Mouse (Mus musculus): ENCODE measurements at regions not wholly inside any gene's neighbourhood (a gene's known extent, or its start where the extent isn't known, plus 50 kb on each side); places are given as distances from the start of the nearest gene placed in this dataset.

- H3K36me3 ChIP-seq (ENCODE audit: control insufficient read depth in 1 of 2, insufficient read depth in 2 of 2, low read length in 2 of 2), result no peaks in the 10 kb centered on the region
- H3K9me3 ChIP-seq (replicated peaks; ENCODE audit: insufficient read depth, low read length), result no peaks in the 10 kb centered on the region
- H3K4me1 ChIP-seq (ENCODE audit: control insufficient read depth in 1 of 2, insufficient read depth in 2 of 2, low read length in 2 of 2), result no peaks in the 10 kb centered on the region
- no peak for DNase-seq (ENCODE audit: low read depth, low spot score)
- no peak overlapping the region for H3K4me3 ChIP-seq (ENCODE audit: control insufficient read depth in 1 of 2, insufficient read depth in 1 of 2, low read depth in 2 of 2, low read length in 2 of 2)
- no peak overlapping the region for H3K9ac ChIP-seq (ENCODE audit: control insufficient read depth, low read depth, low read length, poor library complexity, severe bottlenecking)
- TF ChIP-seq GATA1 (IDR thresholded peaks at IDR 0.05; ENCODE audit: low read depth, low read length), result no peak
- no peak for TF ChIP-seq MAZ (IDR thresholded peaks at IDR 0.05; ENCODE audit: low read depth, low read length)
- TF ChIP-seq CTCF (IDR thresholded peaks at IDR 0.05 in 2 of 3, conservative IDR thresholded peaks at IDR 0.05 in 1 of 3; ENCODE audit: control insufficient read depth in 1 of 3, insufficient read depth in 1 of 3, low read depth in 2 of 3, low read length in 3 of 3, poor library complexity in 1 of 3, severe bottlenecking in 1 of 3), result no peak
- TF ChIP-seq HCFC1 (IDR thresholded peaks at IDR 0.05; ENCODE audit: low read depth, low read length), result no peak
- no peak for TF ChIP-seq ZKSCAN1 (IDR thresholded peaks at IDR 0.05; ENCODE audit: low read depth, low read length)
- TF ChIP-seq MYC (IDR thresholded peaks at IDR 0.05; ENCODE audit: low read depth, low read length), result no peak
- no peak for TF ChIP-seq NRF1 (IDR thresholded peaks at IDR 0.05; ENCODE audit: insufficient read depth, low read depth, low read length, poor library complexity, severe bottlenecking)
- no peak for TF ChIP-seq USF2 (IDR thresholded peaks at IDR 0.05; ENCODE audit: borderline replicate concordance in 1 of 2, insufficient read depth in 1 of 2, low read depth in 1 of 2, low read length in 2 of 2)
- no peaks in the 10 kb centered on the region for H3K27me3 ChIP-seq (ENCODE audit: control insufficient read depth in 1 of 2, insufficient read depth in 2 of 2, low read length in 2 of 2)
- H3K27ac ChIP-seq (ENCODE audit: control insufficient read depth, low read depth, low read length), result no peak overlapping the region
- H3K79me2 ChIP-seq (ENCODE audit: control insufficient read depth, insufficient read depth, low read length, poor library complexity), result no peaks in the 10 kb centered on the region
These were observed 360.7 kb downstream of the Tmem182 start for GRCm38 (mm10) chr1:41165878-41166786.

GRCm38 (mm10) chr1:41166787-41167420 is 361.5 kb downstream of the Tmem182 start:
- no peak overlapping the region for H3K4me3 ChIP-seq (ENCODE audit: control insufficient read depth in 1 of 2, insufficient read depth in 1 of 2, low read depth in 2 of 2, low read length in 2 of 2)
- no peak overlapping the region for H3K9ac ChIP-seq (ENCODE audit: control insufficient read depth, low read depth, low read length, poor library complexity, severe bottlenecking)
- H3K4me1 ChIP-seq (ENCODE audit: control insufficient read depth in 1 of 2, insufficient read depth in 2 of 2, low read length in 2 of 2), result no peaks in the 10 kb centered on the region
- H3K36me3 ChIP-seq (ENCODE audit: control insufficient read depth in 1 of 2, insufficient read depth in 2 of 2, low read length in 2 of 2), result no peaks in the 10 kb centered on the region
- no peak for TF ChIP-seq UBTF (IDR thresholded peaks at IDR 0.05; ENCODE audit: borderline replicate concordance, insufficient read depth, low read depth, low read length)
- TF ChIP-seq CHD2 (IDR thresholded peaks at IDR 0.05; ENCODE audit: low read length), result no peak
- TF ChIP-seq ZMIZ1 (IDR thresholded peaks at IDR 0.05; ENCODE audit: low read depth, low read length), result no peak
- TF ChIP-seq ETS1 (IDR thresholded peaks at IDR 0.05; ENCODE audit: low read depth, low read length), result no peak
- TF ChIP-seq GABPA (IDR thresholded peaks at IDR 0.05; ENCODE audit: low read depth, low read length), result no peak
- no peak for TF ChIP-seq CTCF (IDR thresholded peaks at IDR 0.05 in 2 of 3, conservative IDR thresholded peaks at IDR 0.05 in 1 of 3; ENCODE audit: control insufficient read depth in 1 of 3, insufficient read depth in 1 of 3, low read depth in 2 of 3, low read length in 3 of 3, poor library complexity in 1 of 3, severe bottlenecking in 1 of 3)
- TF ChIP-seq EP300 (IDR thresholded peaks at IDR 0.05; ENCODE audit: low read depth in 1 of 2, low read length in 2 of 2), result no peak
- no peak for TF ChIP-seq MAX (IDR thresholded peaks at IDR 0.05; ENCODE audit: low read length)
- no peak for TF ChIP-seq USF1 (IDR thresholded peaks at IDR 0.05; ENCODE audit: low read depth, low read length)
- TF ChIP-seq MAFK (IDR thresholded peaks at IDR 0.05; ENCODE audit: borderline replicate concordance, low read depth, low read length), result no peak
- TF ChIP-seq ZC3H11A (IDR thresholded peaks at IDR 0.05; ENCODE audit: low read depth, low read length), result no peak
- no peak for TF ChIP-seq POLR2AphosphoS5 (IDR thresholded peaks at IDR 0.05; ENCODE audit: borderline replicate concordance, low read depth, low read length)
- no peak for TF ChIP-seq HCFC1 (IDR thresholded peaks at IDR 0.05; ENCODE audit: low read depth, low read length)
- no peak for TF ChIP-seq MEF2A (IDR thresholded peaks at IDR 0.05; ENCODE audit: extremely low read depth, insufficient replicate concordance, low read depth, low read length, poor library complexity, severe bottlenecking)
- TF ChIP-seq BHLHE40 (IDR thresholded peaks at IDR 0.05; ENCODE audit: borderline replicate concordance, low read depth, low read length), result no peak
- no peak for TF ChIP-seq CHD1 (IDR thresholded peaks at IDR 0.05; ENCODE audit: low read depth, low read length)
- no peak for TF ChIP-seq POLR2A (IDR thresholded peaks at IDR 0.05; ENCODE audit: control insufficient read depth in 1 of 2, insufficient read depth in 1 of 2, low read depth in 1 of 2, low read length in 2 of 2, poor library complexity in 1 of 2)
- TF ChIP-seq SMC3 (IDR thresholded peaks at IDR 0.05; ENCODE audit: low read depth, low read length), result no peak
- no peak overlapping the region for H3K27ac ChIP-seq (ENCODE audit: control insufficient read depth, low read depth, low read length)
- H3K79me2 ChIP-seq (ENCODE audit: control insufficient read depth, insufficient read depth, low read length, poor library complexity), result no peaks in the 10 kb centered on the region
- H3K27me3 ChIP-seq (ENCODE audit: control insufficient read depth in 1 of 2, insufficient read depth in 2 of 2, low read length in 2 of 2), result no peaks in the 10 kb centered on the region
- no peak for DNase-seq (ENCODE audit: low read depth, low spot score)
- H3K9me3 ChIP-seq (replicated peaks; ENCODE audit: insufficient read depth, low read length), result no peaks in the 10 kb centered on the region
